Mouse (Mus musculus): ENCODE data around the gene 7530416G11Rik. TPM values are rescaled to one million over a fixed set of nuclear protein-coding genes. Genes with fewer than 3 reads are reported as not detected.
A peak's percentile ranks its signal among the peaks of the same experiment; 100 is the strongest.

7530416G11Rik gene
- not detected in 2 replicates for polyA plus RNA-seq (2015; fragmentation: Nextera tagmentation; extraction: Ambion mirVana)

DNA sequence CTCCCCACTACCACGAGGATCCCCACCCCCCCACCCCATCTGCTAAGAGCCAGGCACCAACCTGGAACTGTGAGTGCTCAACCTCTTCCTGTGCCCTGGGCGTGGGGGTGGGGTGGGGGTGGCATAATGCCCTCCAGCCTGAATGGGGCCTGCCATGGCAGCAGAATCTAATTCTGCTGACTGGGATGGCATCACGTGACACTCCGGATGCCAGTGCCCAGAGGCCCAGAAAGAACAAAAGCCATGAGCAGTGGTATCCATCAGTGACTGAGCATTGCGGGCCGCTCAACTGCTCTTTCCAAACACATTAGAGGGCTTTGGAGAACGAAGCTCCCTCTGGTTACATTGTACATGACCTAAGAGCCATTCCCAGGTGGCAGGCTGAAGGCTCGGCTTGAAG, at the start of gene 7530416G11Rik:
TSS of gene 7530416G11Rik (minus strand) at position 101 of the 400 bp plus-strand sequence.
- no peaks in the 10 kb centered on the region for H3K27me3 ChIP-seq (replicated peaks; ENCODE audit: control insufficient read depth, insufficient read depth, low read length)
- H3K4me3 ChIP-seq (ENCODE audit: low read length): no peak within 1 kb of the TSS
- no peaks in the 10 kb centered on the region for H3K9me3 ChIP-seq (ENCODE audit: control insufficient read depth, low read length)
- peak; percentile 13; the same call in 1 of the 2 replicates for ATAC-seq
- no peak within 1 kb of the TSS for H3K9ac ChIP-seq (ENCODE audit: low read depth, low read length)
- no peaks in the 10 kb centered on the region for H3K36me3 ChIP-seq (ENCODE audit: control insufficient read depth, insufficient read depth, low read length)
- H3K4me1 ChIP-seq (ENCODE audit: control insufficient read depth, insufficient read depth, low read depth, low read length): peaks cover 13% of the 10 kb centered on the region
- 57% methylated on average over 8 of the region's 8 CpGs for WGBS
- no peak within 1 kb of the TSS for H3K4me2 ChIP-seq (ENCODE audit: low read length)
- H3K27ac ChIP-seq (ENCODE audit: low read depth, low read length): no peak within 1 kb of the TSS

- Histone ChIP-seq H3K27ac (ENCODE audit: low read depth, low read length) (no peak overlapping the region), H3K4me1 (ENCODE audit: control insufficient read depth, insufficient read depth, low read depth, low read length) (no peaks in the 10 kb centered on the region), H3K9ac (ENCODE audit: low read depth, low read length) (no peak overlapping the region), H3K9me3 (ENCODE audit: control insufficient read depth, low read length) (no peaks in the 10 kb centered on the region), H3K36me3 (ENCODE audit: control insufficient read depth, insufficient read depth, low read length) (no peaks in the 10 kb centered on the region), H3K27me3 (replicated peaks; ENCODE audit: control insufficient read depth, insufficient read depth, low read length) (no peaks in the 10 kb centered on the region), H3K4me2 (ENCODE audit: low read length) (no peak overlapping the region), H3K4me3 (ENCODE audit: low read length) (no peak overlapping the region)
- 75% methylated on average over 4 of the region's 4 CpGs for WGBS
- no peak for ATAC-seq
Observed at GRCm38 (mm10) chr15:85546500-85546899, 43.5 kb upstream of the 7530416G11Rik start.

GRCm38 (mm10) chr15:85545369-85545768, 42.3 kb upstream of the 7530416G11Rik start:
- Histone ChIP-seq H3K4me3 (ENCODE audit: low read length) (no peak overlapping the region), H3K27ac (ENCODE audit: low read depth, low read length) (no peak overlapping the region), H3K4me1 (ENCODE audit: control insufficient read depth, insufficient read depth, low read depth, low read length) (no peaks in the 10 kb centered on the region), H3K4me2 (ENCODE audit: low read length) (no peak overlapping the region), H3K9ac (ENCODE audit: low read depth, low read length) (no peak overlapping the region), H3K27me3 (replicated peaks; ENCODE audit: control insufficient read depth, insufficient read depth, low read length) (no peaks in the 10 kb centered on the region), H3K9me3 (ENCODE audit: control insufficient read depth, low read length) (no peaks in the 10 kb centered on the region), H3K36me3 (ENCODE audit: control insufficient read depth, insufficient read depth, low read length) (no peaks in the 10 kb centered on the region)
- WGBS: 80% methylated on average over 5 of the region's 5 CpGs
- ATAC-seq: no peak

DNA sequence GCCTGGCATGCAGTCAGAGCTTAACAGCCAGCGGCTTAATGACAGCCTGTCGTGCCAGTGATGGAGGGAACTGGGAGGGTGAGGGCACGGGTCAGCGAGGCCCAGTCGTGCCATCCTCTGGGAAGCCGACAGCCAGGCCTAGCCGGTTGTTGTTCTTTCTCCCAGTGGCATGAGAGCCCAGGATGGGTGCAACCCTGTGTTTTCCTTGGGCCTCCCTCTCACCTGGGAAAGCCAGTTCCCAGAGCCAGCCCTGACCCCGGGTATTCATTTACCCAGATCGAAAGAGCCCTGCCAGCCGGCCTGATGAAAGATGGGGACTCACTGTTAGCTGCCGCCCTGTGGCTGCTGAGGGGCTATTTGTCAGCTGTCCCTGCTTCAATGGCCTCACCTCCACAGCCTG, 35.1 kb upstream of the 7530416G11Rik start:
- no peak for ATAC-seq
- Histone ChIP-seq H3K27me3 (replicated peaks; ENCODE audit: control insufficient read depth, insufficient read depth, low read length) (no peaks in the 10 kb centered on the region; the same call in 1 of the 2 replicates), H3K9me3 (ENCODE audit: control insufficient read depth, low read length) (no peaks in the 10 kb centered on the region), H3K9ac (ENCODE audit: low read depth, low read length) (peak overlapping the region; percentile 13; the same call in 1 of the 2 replicates), H3K4me3 (ENCODE audit: low read length) (no peak overlapping the region), H3K4me2 (ENCODE audit: low read length) (no peak overlapping the region), H3K27ac (ENCODE audit: low read depth, low read length) (no peak overlapping the region), H3K4me1 (ENCODE audit: control insufficient read depth, insufficient read depth, low read depth, low read length) (no peaks in the 10 kb centered on the region; the same call in 1 of the 2 replicates), H3K36me3 (ENCODE audit: control insufficient read depth, insufficient read depth, low read length) (no peaks in the 10 kb centered on the region; the same call in 1 of the 2 replicates)
- 39% methylated on average over 11 of the region's 11 CpGs for WGBS

DNA sequence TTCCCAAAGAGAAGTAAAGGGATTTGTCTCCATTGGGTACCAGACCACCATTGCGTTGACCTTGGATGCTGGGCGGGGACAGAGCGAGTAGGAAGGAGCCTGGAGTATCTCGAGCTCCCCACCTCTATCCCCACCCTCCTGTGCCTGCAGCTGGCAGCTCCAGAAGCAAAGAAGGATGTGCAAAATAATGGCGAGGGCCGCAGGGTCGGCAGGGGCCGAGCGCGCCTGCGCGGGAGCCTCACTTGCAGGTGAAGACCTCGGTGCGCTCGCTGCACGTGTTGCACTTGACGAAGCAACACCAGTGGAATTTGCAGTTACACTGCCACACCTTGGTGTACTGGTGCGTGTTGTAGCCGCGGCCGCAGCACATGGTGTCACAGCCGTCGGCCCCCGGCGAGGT, 34.1 kb upstream of the 7530416G11Rik start:
- Histone ChIP-seq H3K36me3 (ENCODE audit: control insufficient read depth, insufficient read depth, low read length) (no peaks in the 10 kb centered on the region; the same call in 1 of the 2 replicates), H3K27me3 (replicated peaks; ENCODE audit: control insufficient read depth, insufficient read depth, low read length) (no peaks in the 10 kb centered on the region; the same call in 1 of the 2 replicates), H3K4me2 (ENCODE audit: low read length) (no peak overlapping the region), H3K9me3 (ENCODE audit: control insufficient read depth, low read length) (no peaks in the 10 kb centered on the region), H3K4me3 (ENCODE audit: low read length) (no peak overlapping the region), H3K4me1 (ENCODE audit: control insufficient read depth, insufficient read depth, low read depth, low read length) (no peaks in the 10 kb centered on the region; the same call in 1 of the 2 replicates), H3K9ac (ENCODE audit: low read depth, low read length) (no peak overlapping the region), H3K27ac (ENCODE audit: low read depth, low read length) (no peak overlapping the region)
- no peak for ATAC-seq
- 84% methylated on average over 25 of the region's 25 CpGs for WGBS

- Histone ChIP-seq H3K9ac (ENCODE audit: low read depth, low read length) (no peak overlapping the region), H3K27me3 (replicated peaks; ENCODE audit: control insufficient read depth, insufficient read depth, low read length) (no peaks in the 10 kb centered on the region; the same call in 1 of the 2 replicates), H3K9me3 (ENCODE audit: control insufficient read depth, low read length) (no peaks in the 10 kb centered on the region), H3K4me2 (ENCODE audit: low read length) (no peak overlapping the region), H3K4me1 (ENCODE audit: control insufficient read depth, insufficient read depth, low read depth, low read length) (no peaks in the 10 kb centered on the region; the same call in 1 of the 2 replicates), H3K4me3 (ENCODE audit: low read length) (no peak overlapping the region), H3K27ac (ENCODE audit: low read depth, low read length) (no peak overlapping the region), H3K36me3 (ENCODE audit: control insufficient read depth, insufficient read depth, low read length) (no peaks in the 10 kb centered on the region; the same call in 1 of the 2 replicates)
- 85% methylated on average over 6 of the region's 6 CpGs for WGBS
- no peak for ATAC-seq
Observed at GRCm38 (mm10) chr15:85534646-85535045, 31.6 kb upstream of the 7530416G11Rik start.

DNA sequence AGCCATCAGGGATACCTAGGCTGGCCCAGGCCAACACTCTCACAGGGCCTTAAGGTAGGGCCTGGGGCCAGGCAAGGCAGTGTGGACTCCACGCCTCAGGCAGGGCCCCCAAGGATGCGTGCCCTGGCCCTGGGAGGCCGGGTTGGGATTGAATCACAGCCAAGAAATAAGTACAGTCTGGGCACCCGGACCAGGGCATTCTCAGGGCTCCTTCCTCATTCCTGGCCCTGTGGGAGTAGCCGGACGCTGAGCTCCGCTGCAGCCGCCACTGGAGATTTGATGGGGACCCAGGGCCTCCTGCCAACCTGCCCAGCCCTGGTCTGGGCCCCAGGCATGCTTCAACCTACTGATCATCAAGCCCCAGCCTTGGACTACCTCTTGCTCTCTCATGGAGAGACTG, 31.2 kb upstream of the 7530416G11Rik start:
- WGBS: 54% methylated on average over 7 of the region's 8 CpGs
- no peak overlapping the region for H3K9ac ChIP-seq (ENCODE audit: low read depth, low read length)
- H3K4me1 ChIP-seq (ENCODE audit: control insufficient read depth, insufficient read depth, low read depth, low read length): no peaks in the 10 kb centered on the region
- no peaks in the 10 kb centered on the region for H3K9me3 ChIP-seq (ENCODE audit: control insufficient read depth, low read length)
- no peaks in the 10 kb centered on the region; the same call in 1 of the 2 replicates for H3K27me3 ChIP-seq (replicated peaks; ENCODE audit: control insufficient read depth, insufficient read depth, low read length)
- H3K36me3 ChIP-seq (ENCODE audit: control insufficient read depth, insufficient read depth, low read length): no peaks in the 10 kb centered on the region; the same call in 1 of the 2 replicates
- ATAC-seq: no peak
- H3K4me2 ChIP-seq (ENCODE audit: low read length): no peak overlapping the region
- no peak overlapping the region for H3K4me3 ChIP-seq (ENCODE audit: low read length)
- no peak overlapping the region for H3K27ac ChIP-seq (ENCODE audit: low read depth, low read length)

DNA sequence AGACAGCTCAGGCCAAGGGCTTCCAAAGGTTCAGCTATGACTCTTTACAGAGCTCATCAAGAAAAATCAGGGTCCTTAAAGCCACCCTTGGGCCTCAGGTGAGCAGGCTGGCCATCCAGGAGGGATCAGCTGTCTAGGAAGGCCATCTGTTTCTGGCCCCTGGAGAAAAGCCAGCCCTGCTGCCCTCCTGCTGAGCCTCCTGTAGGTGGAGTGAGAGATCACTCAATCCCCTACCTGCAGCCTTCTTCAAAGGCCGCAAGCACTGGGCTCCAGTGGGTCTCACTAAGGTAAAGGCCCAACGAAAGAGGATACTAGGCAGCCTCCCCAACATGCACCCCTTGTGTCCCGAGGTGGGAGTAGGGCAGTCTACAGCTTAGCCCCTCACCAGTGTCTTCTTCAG, 29.0 kb upstream of the 7530416G11Rik start:
- ATAC-seq: no peak
- no peak overlapping the region for H3K27ac ChIP-seq (ENCODE audit: low read depth, low read length)
- 76% methylated on average over 3 of the region's 3 CpGs for WGBS

GRCm38 (mm10) chr15:85529911-85530310, 26.9 kb upstream of the 7530416G11Rik start:
- Histone ChIP-seq H3K4me3 (ENCODE audit: low read length) (no peak overlapping the region), H3K27ac (ENCODE audit: low read depth, low read length) (no peak overlapping the region), H3K9me3 (ENCODE audit: control insufficient read depth, low read length) (no peaks in the 10 kb centered on the region), H3K27me3 (replicated peaks; ENCODE audit: control insufficient read depth, insufficient read depth, low read length) (no peaks in the 10 kb centered on the region), H3K36me3 (ENCODE audit: control insufficient read depth, insufficient read depth, low read length) (no peaks in the 10 kb centered on the region), H3K4me1 (ENCODE audit: control insufficient read depth, insufficient read depth, low read depth, low read length) (no peaks in the 10 kb centered on the region), H3K9ac (ENCODE audit: low read depth, low read length) (no peak overlapping the region), H3K4me2 (ENCODE audit: low read length) (no peak overlapping the region)
- ATAC-seq: no peak
- WGBS: 68% methylated on average over 3 of the region's 3 CpGs

More for the DNA sequence above, 29.0 kb upstream of the 7530416G11Rik start:
- H3K4me1 ChIP-seq (ENCODE audit: control insufficient read depth, insufficient read depth, low read depth, low read length): no peaks in the 10 kb centered on the region
- H3K27me3 ChIP-seq (replicated peaks; ENCODE audit: control insufficient read depth, insufficient read depth, low read length): no peaks in the 10 kb centered on the region; the same call in 1 of the 2 replicates
- H3K36me3 ChIP-seq (ENCODE audit: control insufficient read depth, insufficient read depth, low read length): no peaks in the 10 kb centered on the region; the same call in 1 of the 2 replicates
- no peak overlapping the region for H3K9ac ChIP-seq (ENCODE audit: low read depth, low read length)
- H3K4me3 ChIP-seq (ENCODE audit: low read length): no peak overlapping the region
- H3K9me3 ChIP-seq (ENCODE audit: control insufficient read depth, low read length): no peaks in the 10 kb centered on the region
- H3K4me2 ChIP-seq (ENCODE audit: low read length): no peak overlapping the region

All from hindbrain, embryonic 16.5 days (tissue).